Mouse (Mus musculus): Measurements from ENCODE around the gene Abcc12.

- TF ChIP-seq POLR2A (IDR thresholded peaks at IDR 0.05; ENCODE audit: insufficient read depth, low read depth, low read length) (no peak), CTCF (IDR thresholded peaks at IDR 0.05) (peak; percentile 70)
Measured at GRCm38 (mm10) chr8:86475711-86476438, 104.6 kb downstream of the Abcc12 start.

All from heart, adult 2 months (tissue).